Mouse (Mus musculus) liver (tissue): ENCODE results near the gene Pus10.

Experiments used
- DNase-seq: peaks from one replicate; pipeline ENCODE4 v3.0.0-alpha.2; 2020; ENCODE audit warnings: mixed read lengths

Gene Pus10

GRCm38 (mm10) chr11:23698526-23698925 lies 33.1 kb downstream of the Pus10 start:
- DNase-seq, result no peak

GRCm38 (mm10) chr11:23699414-23700095 lies 34.1 kb downstream of the Pus10 start:
- DNase-seq, result no peak

GRCm38 (mm10) chr11:23701831-23702230 lies 36.4 kb downstream of the Pus10 start:
- DNase-seq, result no peak

- no peak for DNase-seq
Observed at GRCm38 (mm10) chr11:23704604-23705294, 39.3 kb downstream of the Pus10 start.

- DNase-seq, result no peak
Observed at GRCm38 (mm10) chr11:23712299-23712698, 46.8 kb downstream of the Pus10 start.

- DNase-seq, result no peak
Observed at GRCm38 (mm10) chr11:23718856-23719255, 53.4 kb downstream of the Pus10 start.

GRCm38 (mm10) chr11:23719825-23720224 lies 54.4 kb downstream of the Pus10 start:
- DNase-seq, result no peak

- DNase-seq, result no peak
Observed at GRCm38 (mm10) chr11:23722326-23722725, 56.9 kb downstream of the Pus10 start.

GRCm38 (mm10) chr11:23725850-23726249 lies 60.4 kb downstream of the Pus10 start:
- no peak for DNase-seq

GRCm38 (mm10) chr11:23726441-23726840 lies 61.0 kb downstream of the Pus10 start:
- DNase-seq, result no peak

GRCm38 (mm10) chr11:23728186-23728585 lies 62.7 kb downstream of the Pus10 start:
- DNase-seq, result no peak

GRCm38 (mm10) chr11:23730120-23730519 lies 64.6 kb downstream of the Pus10 start:
- DNase-seq, result no peak

GRCm38 (mm10) chr11:23732840-23733239 lies 67.4 kb downstream of the Pus10 start:
- DNase-seq, result no peak

- no peak for DNase-seq
Observed at GRCm38 (mm10) chr11:23734749-23735286, 69.3 kb downstream of the Pus10 start.

- DNase-seq, result no peak
Observed at GRCm38 (mm10) chr11:23735820-23736470, 70.5 kb downstream of the Pus10 start.

- no peak for DNase-seq
Observed at GRCm38 (mm10) chr11:23740895-23741294, 75.4 kb downstream of the Pus10 start.

- no peak for DNase-seq
Observed at GRCm38 (mm10) chr11:23741386-23741785, 75.9 kb downstream of the Pus10 start.

- no peak for DNase-seq
Observed at GRCm38 (mm10) chr11:23744352-23744751, 78.9 kb downstream of the Pus10 start.

GRCm38 (mm10) chr11:23746102-23746501 lies 80.6 kb downstream of the Pus10 start:
- no peak for DNase-seq

- no peak for DNase-seq
Observed at GRCm38 (mm10) chr11:23753136-23753710, 87.7 kb downstream of the Pus10 start.

GRCm38 (mm10) chr11:23754329-23754728 lies 88.9 kb downstream of the Pus10 start:
- DNase-seq, result no peak

- no peak for DNase-seq
Observed at GRCm38 (mm10) chr11:23758218-23758617, 92.7 kb downstream of the Pus10 start.

GRCm38 (mm10) chr11:23762635-23763034 lies 97.2 kb downstream of the Pus10 start:
- DNase-seq, result no peak
